8 mouse cellular contexts compared by ENCODE assay signal in genomic region chr4:32984242-32984641, GRCm38 (mm10). TPM values are rescaled to one million over a fixed set of nuclear protein-coding genes. Genes with fewer than 3 reads are reported as not detected.
DNase-seq lines count a peak whose midpoint lies in the region; ATAC-seq and TF ChIP-seq lines count a peak whose summit lies in the region.

No protein-coding gene starts in this region.

- no peak overlapping the region for H3K27ac ChIP-seq in lung, postnatal 0 days (ENCODE audit: low read length)
- H3K27ac ChIP-seq in hindbrain, embryonic 14.5 days = peak overlapping the region; percentile 89; the same call in 1 of the 2 replicates
- H3K27ac ChIP-seq in midbrain, embryonic 11.5 days (ENCODE audit: low read depth, low read length) = peak overlapping the region; percentile 94

- H3K36me3 ChIP-seq in lung, postnatal 0 days (ENCODE audit: insufficient read depth, low read length) = no peaks in the 10 kb centered on the region
- H3K36me3 ChIP-seq in hindbrain, embryonic 14.5 days (replicated peaks; ENCODE audit: control insufficient read depth, insufficient read depth) = no peaks in the 10 kb centered on the region
- no peaks in the 10 kb centered on the region for H3K36me3 ChIP-seq in midbrain, embryonic 11.5 days (ENCODE audit: control insufficient read depth, insufficient read depth, low read length)

- H3K4me1 ChIP-seq in lung, postnatal 0 days (ENCODE audit: insufficient read depth, low read depth, low read length) = 0 out of 2 replicates have a peak, but pooled peaks cover 3% of the 10 kb centered on the region
- H3K4me1 ChIP-seq in hindbrain, embryonic 14.5 days (replicated peaks; ENCODE audit: control insufficient read depth, insufficient read depth, low read length) = peaks cover 10% of the 10 kb centered on the region; the same call in 1 of the 2 replicates
- peaks cover 19% of the 10 kb centered on the region for H3K4me1 ChIP-seq in midbrain, embryonic 11.5 days (ENCODE audit: control insufficient read depth, insufficient read depth, low read length)

- no peak for ATAC-seq in lung, postnatal 0 days
- no peak for ATAC-seq in hindbrain, embryonic 14.5 days (ENCODE audit: low FRiP score)
- ATAC-seq in midbrain, embryonic 11.5 days (ENCODE audit: low FRiP score) = no peak

- TF ChIP-seq CTCF in lung, postnatal 0 days (IDR thresholded peaks at IDR 0.05) = no peak

- peak overlapping the region; percentile 100 for H3K4me2 ChIP-seq in lung, postnatal 0 days (replicated peaks; ENCODE audit: low read depth, low read length)
- peak overlapping the region; percentile 94 for H3K4me2 ChIP-seq in hindbrain, embryonic 14.5 days (replicated peaks)
- H3K4me2 ChIP-seq in midbrain, embryonic 11.5 days = peak overlapping the region; percentile 82

- TF ChIP-seq EP300 in lung, postnatal 0 days (IDR thresholded peaks at IDR 0.05) = no peak

- 2% methylated on average over 13 of the region's 13 CpGs for WGBS in lung, postnatal 0 days
- 1% methylated on average over 13 of the region's 13 CpGs for WGBS in hindbrain, embryonic 14.5 days
- WGBS in midbrain, embryonic 11.5 days = under 1% methylated on average over 13 of the region's 13 CpGs

- no peaks in the 10 kb centered on the region; the same call in 1 of the 2 replicates for H3K27me3 ChIP-seq in lung, postnatal 0 days (replicated peaks; ENCODE audit: insufficient read depth, low read length)
- H3K27me3 ChIP-seq in hindbrain, embryonic 14.5 days (ENCODE audit: control insufficient read depth, insufficient read depth, low read length) = no peaks in the 10 kb centered on the region
- H3K27me3 ChIP-seq in midbrain, embryonic 11.5 days (ENCODE audit: control insufficient read depth, insufficient read depth, low read length) = 0 out of 2 replicates have a peak, but pooled peaks cover 3% of the 10 kb centered on the region

- peak; percentile 12 for DNase-seq in adrenal gland, adult 2 months
- no peak for DNase-seq in adrenal gland, postnatal 10 days
- no peak for DNase-seq in lung, postnatal 0 days (ENCODE audit: low spot score)
- DNase-seq in lung, postnatal 25 days (ENCODE audit: low spot score) = no peak
- peak; percentile 55 for DNase-seq in hindbrain, embryonic 14.5 days (ENCODE audit: low spot score)
- DNase-seq in midbrain, embryonic 11.5 days (ENCODE audit: low spot score, missing footprints) = peak; percentile 97
- DNase-seq in right cerebral cortex, postnatal 25 days = no peak
- DNase-seq in gastrocnemius, postnatal 4 days (ENCODE audit: low spot score in 2 of 2) = no peak

- H3K4me3 ChIP-seq in lung, postnatal 0 days (ENCODE audit: low read depth, low read length) = peak overlapping the region; percentile 62
- peak overlapping the region; percentile 67 for H3K4me3 ChIP-seq in hindbrain, embryonic 14.5 days (replicated peaks; ENCODE audit: low read length)
- H3K4me3 ChIP-seq in midbrain, embryonic 11.5 days (ENCODE audit: low read depth, low read length) = peak overlapping the region; percentile 87

- H3K9ac ChIP-seq in lung, postnatal 0 days (replicated peaks; ENCODE audit: low read depth) = no peak overlapping the region
- H3K9ac ChIP-seq in hindbrain, embryonic 14.5 days = peak overlapping the region; percentile 84
- H3K9ac ChIP-seq in midbrain, embryonic 11.5 days (ENCODE audit: low read length) = peak overlapping the region; percentile 98

- no peaks in the 10 kb centered on the region for H3K9me3 ChIP-seq in lung, postnatal 0 days (ENCODE audit: low read length)
- no peaks in the 10 kb centered on the region for H3K9me3 ChIP-seq in hindbrain, embryonic 14.5 days (ENCODE audit: control insufficient read depth, low read length)
- H3K9me3 ChIP-seq in midbrain, embryonic 11.5 days (ENCODE audit: control insufficient read depth, low read length) = no peaks in the 10 kb centered on the region

RNA-seq across cellular contexts. Expression of gene Rragd, which starts 1.4 kb away (rescaled TPM):
- total RNA-seq in adrenal gland, adult 2 months (2021) = 10 to 100 TPM in 1 of 2 experiments, 1 to 10 TPM in 1; 7.9 to 14.7 TPM
- polyA plus RNA-seq in adrenal gland, adult 2 months (2012; rRNA removed) = 1.0 and 1.1 TPM in 2 replicates
- total RNA-seq in adrenal gland, postnatal 10 days (2021) = 10 to 100 TPM in 1 of 2 experiments, 1 to 10 TPM in 1; 7.4 to 11.0 TPM
- 5.6 and 7.8 TPM in 2 replicates for polyA plus RNA-seq in lung, postnatal 0 days (2015; fragmentation: Nextera tagmentation; extraction: Ambion mirVana)
- 35.8 and 40.0 TPM in 2 replicates for polyA plus RNA-seq in hindbrain, embryonic 14.5 days (2014; fragmentation: Nextera tagmentation; extraction: Ambion mirVana)
- polyA plus RNA-seq in midbrain, embryonic 11.5 days (2014; fragmentation: Nextera tagmentation; extraction: Ambion mirVana) = 32.9 and 34.9 TPM in 2 replicates
- 10 to 100 TPM; 84.8 to 85.5 TPM for total RNA-seq in gastrocnemius, postnatal 4 days (2021)

RNA-seq across cellular contexts. Expression of gene Ankrd6, which starts 33.6 kb away (rescaled TPM):
- total RNA-seq in adrenal gland, adult 2 months (2021) = 1 to 10 TPM; 2.2 to 4.6 TPM
- 0.56 and 0.75 TPM in 2 replicates for polyA plus RNA-seq in adrenal gland, adult 2 months (2012; rRNA removed)
- total RNA-seq in adrenal gland, postnatal 10 days (2021) = 1 to 10 TPM; 4.8 to 5.4 TPM
- 1.2 and 1.3 TPM in 2 replicates for polyA plus RNA-seq in lung, postnatal 0 days (2015; fragmentation: Nextera tagmentation; extraction: Ambion mirVana)
- polyA plus RNA-seq in hindbrain, embryonic 14.5 days (2014; fragmentation: Nextera tagmentation; extraction: Ambion mirVana) = 23.0 and 24.7 TPM in 2 replicates
- polyA plus RNA-seq in midbrain, embryonic 11.5 days (2014; fragmentation: Nextera tagmentation; extraction: Ambion mirVana) = 33.2 and 37.3 TPM in 2 replicates
- total RNA-seq in gastrocnemius, postnatal 4 days (2021) = 1 to 10 TPM; 4.3 to 5.8 TPM

RNA-seq across cellular contexts. Expression of gene Ube2j1, which starts 47.0 kb away (rescaled TPM):
- 10 to 100 TPM; 61.5 to 71.4 TPM for total RNA-seq in adrenal gland, adult 2 months (2021)
- 12.5 and 14.2 TPM in 2 replicates for polyA plus RNA-seq in adrenal gland, adult 2 months (2012; rRNA removed)
- 10 to 100 TPM; 64.9 to 77.5 TPM for total RNA-seq in adrenal gland, postnatal 10 days (2021)
- polyA plus RNA-seq in lung, postnatal 0 days (2015; fragmentation: Nextera tagmentation; extraction: Ambion mirVana) = 36.4 and 36.8 TPM in 2 replicates
- polyA plus RNA-seq in hindbrain, embryonic 14.5 days (2014; fragmentation: Nextera tagmentation; extraction: Ambion mirVana) = 78.3 and 89.3 TPM in 2 replicates
- polyA plus RNA-seq in midbrain, embryonic 11.5 days (2014; fragmentation: Nextera tagmentation; extraction: Ambion mirVana) = 59.6 and 62.8 TPM in 2 replicates
- total RNA-seq in gastrocnemius, postnatal 4 days (2021) = 10 to 100 TPM; 59.7 to 65.8 TPM

Comparison
In these comparisons a context has a peak if more than half of its experiments do, and no peak if none do; other contexts are left out.
1. DNase-seq: peak in adrenal gland, adult 2 months (single experiment), hindbrain, embryonic 14.5 days (single experiment) and midbrain, embryonic 11.5 days (single experiment); none in adrenal gland, postnatal 10 days (single experiment), lung, postnatal 0 days (single experiment), lung, postnatal 25 days (single experiment), right cerebral cortex, postnatal 25 days (single experiment) and gastrocnemius, postnatal 4 days (0 of 2).
2. RNA of gene Ankrd6, which starts 33.6 kb away (polyA plus RNA-seq): 33.2 to 37.3 TPM in midbrain, embryonic 11.5 days and 23.0 to 24.7 TPM in hindbrain, embryonic 14.5 days; 1.2 to 1.3 TPM in lung, postnatal 0 days and 0.56 to 0.75 TPM in adrenal gland, adult 2 months; every median in the first group is over 10 times any median in the second.
3. Peak in every context shown above with its lines, with median percentiles within 50 percentile points of each other: H3K4me2 ChIP-seq and H3K4me3 ChIP-seq.